Mouse (Mus musculus) central nervous system, embryonic 14 days (tissue): ENCODE measurements around the gene Arhgap40. TPM values are rescaled to one million over a fixed set of nuclear protein-coding genes. Genes with fewer than 3 reads are reported as not detected.

Experiments used
- polyA plus RNA-seq: library from polyadenylated mRNA; depleted of rRNA; stranded (reverse); fragments of >200 nt; gene quantifications from 2 replicates; pipeline ENCODE4 v1.2.3, GENCODE M21; 2012; rRNA removed

Arhgap40 gene
- polyA plus RNA-seq, result 0.82 and 1.5 TPM in 2 replicates

GRCm38 (mm10) chr2:158512528-158512927 lies at the start of gene Arhgap40:
Gene Arhgap40, plus strand, starts transcription at chr2:158512796.

DNA sequence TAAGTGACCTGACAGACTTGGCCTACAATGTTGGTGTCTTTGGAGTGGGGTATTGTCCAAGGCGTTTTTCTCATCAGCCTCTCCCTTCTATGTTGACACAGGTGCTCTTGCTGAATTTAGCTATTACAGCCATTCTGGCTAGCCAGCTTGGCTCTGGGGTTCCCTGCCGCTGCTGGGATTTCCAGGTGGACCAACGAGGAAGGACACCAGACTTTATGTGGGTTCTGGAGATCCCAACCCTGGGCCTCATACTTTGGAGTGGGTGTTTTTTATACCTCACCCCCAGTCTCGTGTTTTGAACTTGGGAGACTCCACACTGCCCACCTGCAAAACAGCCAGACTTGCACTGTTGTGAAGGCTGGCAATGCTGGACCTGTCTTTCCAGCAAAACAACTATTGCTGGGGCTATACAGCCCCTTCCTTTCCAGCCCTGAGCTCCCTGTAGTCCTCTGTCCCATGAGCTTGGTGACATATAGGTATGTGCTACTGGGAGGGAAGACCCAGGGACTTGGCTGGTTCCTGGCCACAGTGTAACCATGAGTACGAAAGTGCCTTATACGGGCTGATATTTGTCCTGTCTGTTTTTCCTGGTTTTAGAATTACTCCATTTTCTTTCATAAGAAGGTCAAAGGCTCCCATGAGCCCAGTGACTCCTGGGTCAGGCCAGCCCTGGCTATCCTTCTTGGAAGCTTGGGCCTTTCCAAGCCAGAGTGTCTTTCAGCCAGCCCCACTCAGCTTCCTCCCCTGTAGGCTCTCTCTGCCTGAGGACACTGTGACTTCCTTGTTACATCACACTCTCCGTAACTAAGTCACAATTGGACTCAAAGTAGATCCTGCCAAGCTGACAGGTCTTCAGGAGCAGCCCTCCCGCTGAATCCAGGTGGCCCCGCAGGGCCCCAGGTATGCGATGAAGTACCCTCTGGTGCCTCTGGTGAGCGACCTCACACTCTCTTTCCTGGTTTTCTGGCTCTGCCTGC lies 10.5 kb upstream of the Arhgap40 start, which contains the start of gene Adig:
TSS of gene Adig (plus strand) at position 777 of the 977 bp plus-strand sequence.

Other genes with a start within 250 kb of the Arhgap40 start
- 3.6 and 6.2 TPM in 2 replicates for gene Lbp, start 206.3 kb upstream of the Arhgap40 start, polyA plus RNA-seq
- 451 and 567 TPM in 2 replicates for gene Snhg11, start 137.2 kb upstream of the Arhgap40 start, polyA plus RNA-seq
- 30.8 and 34.8 TPM in 2 replicates for gene Ralgapb, start 102.9 kb upstream of the Arhgap40 start, polyA plus RNA-seq
- gene Adig, start 10.2 kb upstream of the Arhgap40 start, polyA plus RNA-seq, result not detected in 2 replicates
- gene Slc32a1, start 98.0 kb downstream of the Arhgap40 start, polyA plus RNA-seq, result 59.7 and 61.4 TPM in 2 replicates
- 13.1 and 15.0 TPM in 2 replicates for gene Actr5, start 112.1 kb downstream of the Arhgap40 start, polyA plus RNA-seq
- gene Ppp1r16b, start 152.6 kb downstream of the Arhgap40 start, polyA plus RNA-seq, result 3.3 and 3.8 TPM in 2 replicates